Mouse (Mus musculus): ENCODE measurements around the gene Kremen1. TPM values are rescaled to one million over a fixed set of nuclear protein-coding genes. Genes with fewer than 3 reads are reported as not detected.

Gene Kremen1
- total and polyA plus RNA-seq, 3 experiments = 1.3 to 4.1 TPM; not detected in 1

- no peak overlapping the region for H3K27ac ChIP-seq (ENCODE audit: control insufficient read depth, low read depth, low read length)
- no peaks in the 10 kb centered on the region for H3K36me3 ChIP-seq (ENCODE audit: control insufficient read depth in 1 of 2, insufficient read depth in 2 of 2, low read length in 2 of 2)
- no peaks in the 10 kb centered on the region for H3K9me3 ChIP-seq (replicated peaks; ENCODE audit: insufficient read depth, low read length)
- no peaks in the 10 kb centered on the region; a peak in 2 of 4 replicates for H3K27me3 ChIP-seq (ENCODE audit: control insufficient read depth in 1 of 2, insufficient read depth in 2 of 2, low read length in 2 of 2)
- no peaks in the 10 kb centered on the region for H3K79me2 ChIP-seq (ENCODE audit: control insufficient read depth, insufficient read depth, low read length, poor library complexity)
- no peaks in the 10 kb centered on the region for H3K4me1 ChIP-seq (ENCODE audit: control insufficient read depth in 1 of 2, insufficient read depth in 2 of 2, low read length in 2 of 2)
- peak; percentile 84 for DNase-seq (ENCODE audit: low read depth, low spot score)
- peak overlapping the region; percentile 23 to 27; a peak in 2 of 4 replicates for H3K4me3 ChIP-seq (ENCODE audit: control insufficient read depth in 1 of 2, insufficient read depth in 1 of 2, low read depth in 2 of 2, low read length in 2 of 2)
- H3K9ac ChIP-seq (ENCODE audit: control insufficient read depth, low read depth, low read length, poor library complexity, severe bottlenecking) = no peak overlapping the region
- no peak for TF ChIP-seq TAL1 (IDR thresholded peaks at IDR 0.05; ENCODE audit: low read length)
- TF ChIP-seq BHLHE40 (IDR thresholded peaks at IDR 0.05; ENCODE audit: borderline replicate concordance, low read depth, low read length) = no peak
- TF ChIP-seq EP300 (IDR thresholded peaks at IDR 0.05; ENCODE audit: low read depth in 1 of 2, low read length in 2 of 2) = no peak
- no peak for TF ChIP-seq POLR2A (IDR thresholded peaks at IDR 0.05; ENCODE audit: control insufficient read depth in 1 of 2, insufficient read depth in 1 of 2, low read depth in 1 of 2, low read length in 2 of 2, poor library complexity in 1 of 2)
- TF ChIP-seq MXI1 (IDR thresholded peaks at IDR 0.05; ENCODE audit: low read depth, low read length) = no peak
- TF ChIP-seq GATA1 (IDR thresholded peaks at IDR 0.05; ENCODE audit: low read depth, low read length) = no peak
- no peak for TF ChIP-seq CHD1 (IDR thresholded peaks at IDR 0.05; ENCODE audit: low read depth, low read length)
- TF ChIP-seq RAD21 (IDR thresholded peaks at IDR 0.05; ENCODE audit: low read depth, low read length) = peak; percentile 91
- no peak for TF ChIP-seq POLR2AphosphoS5 (IDR thresholded peaks at IDR 0.05; ENCODE audit: borderline replicate concordance, low read depth, low read length)
- TF ChIP-seq NRF1 (IDR thresholded peaks at IDR 0.05; ENCODE audit: insufficient read depth, low read depth, low read length, poor library complexity, severe bottlenecking) = no peak
- no peak for TF ChIP-seq USF1 (IDR thresholded peaks at IDR 0.05; ENCODE audit: low read depth, low read length)
- no peak for TF ChIP-seq POLR2AphosphoS2 (IDR thresholded peaks at IDR 0.05; ENCODE audit: low read length)
- no peak for TF ChIP-seq ZMIZ1 (IDR thresholded peaks at IDR 0.05; ENCODE audit: low read depth, low read length)
- 0 out of 2 replicates have a peak, but pooled peaks have one; percentile 45 for TF ChIP-seq MAZ (IDR thresholded peaks at IDR 0.05; ENCODE audit: low read depth, low read length)
- no peak for TF ChIP-seq USF2 (IDR thresholded peaks at IDR 0.05; ENCODE audit: borderline replicate concordance in 1 of 2, insufficient read depth in 1 of 2, low read depth in 1 of 2, low read length in 2 of 2)
- no peak for TF ChIP-seq JUND (IDR thresholded peaks at IDR 0.05; ENCODE audit: low read depth, low read length)
- no peak for TF ChIP-seq RCOR1 (IDR thresholded peaks at IDR 0.05; ENCODE audit: low read depth, low read length)
- TF ChIP-seq ZNF384 (IDR thresholded peaks at IDR 0.05; ENCODE audit: low read depth, low read length) = no peak
- TF ChIP-seq MEF2A (IDR thresholded peaks at IDR 0.05; ENCODE audit: extremely low read depth, insufficient replicate concordance, low read depth, low read length, poor library complexity, severe bottlenecking) = no peak
- TF ChIP-seq GABPA (IDR thresholded peaks at IDR 0.05; ENCODE audit: low read depth, low read length) = no peak
- peak; percentile 95 for TF ChIP-seq SMC3 (IDR thresholded peaks at IDR 0.05; ENCODE audit: low read depth, low read length)
- peak; percentile 85 for TF ChIP-seq ELF1 (IDR thresholded peaks at IDR 0.05; ENCODE audit: low read depth, low read length)
- no peak for TF ChIP-seq MAFK (IDR thresholded peaks at IDR 0.05; ENCODE audit: borderline replicate concordance, low read depth, low read length)
- no peak for TF ChIP-seq UBTF (IDR thresholded peaks at IDR 0.05; ENCODE audit: borderline replicate concordance, insufficient read depth, low read depth, low read length)
- TF ChIP-seq SIN3A (IDR thresholded peaks at IDR 0.05; ENCODE audit: low read length) = peak; percentile 46
- no peak for TF ChIP-seq TCF12 (IDR thresholded peaks at IDR 0.05; ENCODE audit: low read depth, low read length)
- peak; percentile 98 to 99 (median 99); a peak in 5 of 6 replicates for TF ChIP-seq CTCF (IDR thresholded peaks at IDR 0.05 in 2 of 3, conservative IDR thresholded peaks at IDR 0.05 in 1 of 3; ENCODE audit: control insufficient read depth in 1 of 3, insufficient read depth in 1 of 3, low read depth in 2 of 3, low read length in 3 of 3, poor library complexity in 1 of 3, severe bottlenecking in 1 of 3)
- TF ChIP-seq ZC3H11A (IDR thresholded peaks at IDR 0.05; ENCODE audit: low read depth, low read length) = peak; percentile 85
- no peak for TF ChIP-seq MAX (IDR thresholded peaks at IDR 0.05; ENCODE audit: low read length)
- TF ChIP-seq KAT2A (conservative IDR thresholded peaks at IDR 0.05; ENCODE audit: low read depth, low read length) = no peak
- TF ChIP-seq NELFE (IDR thresholded peaks at IDR 0.05; ENCODE audit: low read depth, low read length) = no peak
Measured at GRCm38 (mm10) chr11:5181850-5182404, 79.4 kb downstream of the Kremen1 start.
